Comparison of ENCODE assay signal across 11 mouse cellular contexts in the genomic region with DNA sequence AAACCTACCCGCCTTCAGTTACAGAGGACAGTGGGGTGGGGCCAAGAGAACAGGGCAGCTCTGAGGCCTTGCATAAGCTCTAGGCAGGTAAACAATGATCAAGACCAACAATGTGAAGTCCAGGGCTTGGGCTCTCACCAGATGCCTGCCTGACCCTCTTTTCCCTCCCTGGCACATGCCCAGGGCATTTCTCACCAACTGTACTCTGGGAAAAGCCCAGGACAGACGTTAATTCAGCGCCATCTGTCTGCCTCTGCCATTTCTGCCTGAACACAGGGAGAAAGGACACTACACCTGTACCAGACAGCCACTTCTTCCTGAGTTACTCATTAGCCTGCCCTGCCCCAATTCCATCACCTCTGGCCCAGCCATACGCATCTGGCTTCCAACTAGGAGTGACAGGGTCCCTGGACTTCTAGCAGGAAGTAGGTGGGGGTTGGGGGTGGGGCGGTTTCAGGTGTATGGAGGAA. TPM values are rescaled to one million over a fixed set of nuclear protein-coding genes. Genes with fewer than 3 reads are reported as not detected.
DNase-seq lines count a peak whose midpoint lies in the region; ATAC-seq and TF ChIP-seq lines count a peak whose summit lies in the region.
"Had no signal": no experiment of that assay in that cellular context is flagged by ENCODE, and none has a peak within 500 bp of the region (broad histone marks: within the 10 kb centered on the region; RNA-seq: fewer than 3 reads in every experiment).

No protein-coding gene starts in this region.

- peaks cover 42% of the 10 kb centered on the region for H3K4me1 ChIP-seq in embryonic facial prominence, embryonic 10.5 days
- H3K4me1 ChIP-seq in forebrain, postnatal 0 days (ENCODE audit: insufficient read depth): no peaks in the 10 kb centered on the region; the same call in 1 of the 2 replicates

- no peaks in the 10 kb centered on the region for H3K9me3 ChIP-seq in embryonic facial prominence, embryonic 10.5 days
- no peaks in the 10 kb centered on the region for H3K9me3 ChIP-seq in forebrain, postnatal 0 days (ENCODE audit: low read length)

- no peak overlapping the region for H3K4me3 ChIP-seq in embryonic facial prominence, embryonic 10.5 days
- no peak overlapping the region for H3K4me3 ChIP-seq in forebrain, postnatal 0 days (ENCODE audit: low read depth, low read length)
- H3K4me3 ChIP-seq: erythroblast, embryonic 14.5 days had no signal

- H3K4me2 ChIP-seq in forebrain, postnatal 0 days (ENCODE audit: low read depth): no peak overlapping the region

- peak; percentile 25 for DNase-seq in cerebellum, adult 11 months
- no peak for DNase-seq in embryonic facial prominence, embryonic 10.5 days (ENCODE audit: low spot score)
- peak; percentile 78 to 86 for DNase-seq in kidney, postnatal 36 days
- DNase-seq in lung, postnatal 36 days: peak; percentile 87
- DNase-seq in layer of hippocampus, adult 9-11 months: no peak
- DNase-seq in forebrain, postnatal 0 days: no peak
- no peak for DNase-seq in testis, postnatal 14 days (ENCODE audit: low spot score)
- DNase-seq: adrenal gland, adult 8-10 months; heart, postnatal 4 days had no signal

- 0 out of 2 replicates have a peak, but pooled peaks cover 3% of the 10 kb centered on the region for H3K36me3 ChIP-seq in embryonic facial prominence, embryonic 10.5 days (replicated peaks)
- no peaks in the 10 kb centered on the region for H3K36me3 ChIP-seq in forebrain, postnatal 0 days (ENCODE audit: insufficient read depth)

- WGBS in embryonic facial prominence, embryonic 10.5 days: 38% methylated on average over 5 of the region's 5 CpGs
- 60% methylated on average over 5 of the region's 5 CpGs for WGBS in forebrain, postnatal 0 days

- no peak for ATAC-seq in cerebellum, adult (ENCODE audit: insufficient number of reproducible peaks, low FRiP score, low TSS enrichment)
- ATAC-seq in forebrain, postnatal 0 days: no peak

- H3K9ac ChIP-seq in forebrain, postnatal 0 days: no peak overlapping the region

- TF ChIP-seq CTCF in forebrain, postnatal 0 days (IDR thresholded peaks at IDR 0.05; ENCODE audit: low read depth): no peak

- peak overlapping the region; percentile 27; the same call in 1 of the 2 replicates for H3K27ac ChIP-seq in embryonic facial prominence, embryonic 10.5 days (replicated peaks)
- H3K27ac ChIP-seq in forebrain, postnatal 0 days (ENCODE audit: low read depth, low read length): no peak overlapping the region

- H3K27me3 ChIP-seq in embryonic facial prominence, embryonic 10.5 days (replicated peaks; ENCODE audit: low read depth, poor library complexity, severe bottlenecking): peaks cover 37% of the 10 kb centered on the region
- no peaks in the 10 kb centered on the region for H3K27me3 ChIP-seq in forebrain, postnatal 0 days (ENCODE audit: insufficient read depth, low read length)

RNA-seq across cellular contexts. Expression of gene Cgn, which starts 2.8 kb away (rescaled TPM):
- 10.7 and 10.8 TPM in 2 replicates for polyA plus RNA-seq in embryonic facial prominence, embryonic 10.5 days (2016; fragmentation: Nextera tagmentation; extraction: Ambion mirVana)
- 6.0 and 7.2 TPM in 2 replicates for total RNA-seq in forebrain, postnatal 0 days (2014; rRNA removed)
- 3.3 and 6.0 TPM in 2 replicates for polyA plus RNA-seq in forebrain, postnatal 0 days (2015; fragmentation: Nextera tagmentation; extraction: Ambion mirVana)

RNA-seq across cellular contexts. Expression of gene Pogz, which starts 53.9 kb away (rescaled TPM):
- 18.5 and 20.3 TPM in 2 replicates for polyA plus RNA-seq in embryonic facial prominence, embryonic 10.5 days (2016; fragmentation: Nextera tagmentation; extraction: Ambion mirVana)
- 36.2 and 48.2 TPM in 2 replicates for total RNA-seq in forebrain, postnatal 0 days (2014; rRNA removed)
- 11.2 and 14.0 TPM in 2 replicates for polyA plus RNA-seq in forebrain, postnatal 0 days (2015; fragmentation: Nextera tagmentation; extraction: Ambion mirVana)

Comparison
In these comparisons a context has a peak if more than half of its experiments do, and no peak if none do; other contexts are left out.
1. DNase-seq: peak in cerebellum, adult 11 months (single experiment), kidney, postnatal 36 days (2 of 2) and lung, postnatal 36 days (single experiment); none in embryonic facial prominence, embryonic 10.5 days (single experiment), layer of hippocampus, adult 9-11 months (single experiment), forebrain, postnatal 0 days (single experiment) and testis, postnatal 14 days (single experiment).